Mouse (Mus musculus) kidney, embryonic 15.5 days (tissue): ENCODE results near the gene Ppp2r1b. TPM values are rescaled to one million over a fixed set of nuclear protein-coding genes. Genes with fewer than 3 reads are reported as not detected.

Experiments used
- ATAC-seq: fragments of 200-750 bp; cut with Nextera tagmentation; replicated peaks from 2 replicates; pipeline ENCODE4 v1.8.0; 2017; ENCODE audit warnings: moderate TSS enrichment; ENCODE audit not compliant: low FRiP score
- H3K27ac ChIP-seq: fragments of 300-500 bp; sonication (generic); 2 replicates; pipeline ENCODE4 v1.5.1; 2015; ENCODE audit warnings: mild to moderate bottlenecking, inconsistent platforms
- H3K27me3 ChIP-seq: fragments of 300-500 bp; sonication (generic); 2 replicates; pipeline ENCODE4 v1.6.1; 2015; ENCODE audit warnings: inconsistent platforms
- H3K36me3 ChIP-seq: fragments of 300-500 bp; sonication (generic); 2 replicates; pipeline ENCODE4 v1.6.1; 2015; ENCODE audit warnings: inconsistent platforms
- H3K4me1 ChIP-seq: fragments of 300-500 bp; sonication (generic); 2 replicates; pipeline ENCODE4 v1.6.1; 2015; ENCODE audit warnings: inconsistent platforms
- H3K4me2 ChIP-seq: fragments of 300-500 bp; sonication (generic); 2 replicates; pipeline ENCODE4 v1.6.1; 2015; ENCODE audit warnings: moderate library complexity, mild to moderate bottlenecking, inconsistent platforms
- H3K4me3 ChIP-seq: fragments of 300-500 bp; sonication (generic); replicated peaks from 2 replicates; pipeline ENCODE4 v1.5.1; 2015; ENCODE audit warnings: mild to moderate bottlenecking, inconsistent platforms
- H3K9ac ChIP-seq: fragments of 300-500 bp; sonication (generic); 2 replicates; pipeline ENCODE4 v1.6.1; 2015; ENCODE audit warnings: mild to moderate bottlenecking, inconsistent platforms
- H3K9me3 ChIP-seq: fragments of 300-500 bp; sonication (generic); replicated peaks from 2 replicates; pipeline ENCODE4 v1.6.1; 2016; ENCODE audit warnings: inconsistent platforms
- WGBS: fragments of 180-500 bp; shearing (Covaris S2); methylation state at CpG from one replicate; pipeline ENCODE4 v1.1.7; 2015; ENCODE audit warnings: mixed read lengths; 5-methylcytosine and 5-hydroxymethylcytosine counted together
- polyA plus RNA-seq: library from polyadenylated mRNA; unstranded; fragments of >200 nt; fragmentation: Nextera tagmentation; extraction: Ambion mirVana; gene quantifications from 2 replicates; pipeline ENCODE4 v1.2.1, GENCODE M21; 2015

The Ppp2r1b gene
- polyA plus RNA-seq = 74.8 and 75.6 TPM in 2 replicates

DNA sequence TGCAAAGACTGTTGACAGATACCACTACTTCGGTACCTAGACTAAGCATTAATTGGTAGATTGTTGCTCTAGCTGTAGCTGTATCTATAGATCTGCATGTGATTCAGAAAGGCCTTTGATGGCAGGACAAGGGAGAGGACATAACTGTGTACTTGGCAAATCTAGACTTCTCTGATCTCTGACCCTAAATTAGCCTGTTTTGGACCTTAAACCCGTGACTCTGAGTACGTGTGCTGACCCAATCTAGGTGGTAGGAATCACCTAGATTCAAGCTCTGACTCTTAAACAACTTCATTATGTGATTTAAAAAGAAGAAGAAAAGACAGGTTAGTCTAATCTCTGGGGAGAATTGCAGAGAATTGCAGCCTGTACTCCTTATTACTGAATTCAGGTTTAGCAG, at the start of gene Ppp2r1b:
Gene Ppp2r1b (plus strand): TSS at position 221 of the 400 bp plus-strand sequence.
- H3K27me3 ChIP-seq = no peaks in the 10 kb centered on the region
- H3K4me1 ChIP-seq = peaks cover 39% of the 10 kb centered on the region
- H3K36me3 ChIP-seq = peaks cover 16% of the 10 kb centered on the region
- H3K4me3 ChIP-seq = no peak within 1 kb of the TSS
- no peaks in the 10 kb centered on the region for H3K9me3 ChIP-seq
- H3K9ac ChIP-seq = no peak within 1 kb of the TSS
- H3K4me2 ChIP-seq = no peak within 1 kb of the TSS
- WGBS = 75% methylated on average over 3 of the region's 3 CpGs
- ATAC-seq = no peak
- H3K27ac ChIP-seq = peak within 1 kb of the TSS; percentile 61

- Histone ChIP-seq H3K4me2 (no peak overlapping the region), H3K4me1 (no peaks in the 10 kb centered on the region), H3K9me3 (no peaks in the 10 kb centered on the region), H3K27ac (no peak overlapping the region), H3K36me3 (peaks cover 69% of the 10 kb centered on the region), H3K4me3 (no peak overlapping the region), H3K9ac (no peak overlapping the region), H3K27me3 (no peaks in the 10 kb centered on the region)
- WGBS = 83% methylated on average over 8 of the region's 8 CpGs
- no peak for ATAC-seq
Observed at GRCm38 (mm10) chr9:50796776-50797175, 48.3 kb upstream of the Ppp2r1b start.

- H3K36me3 ChIP-seq = peaks cover 68% of the 10 kb centered on the region
- no peak for ATAC-seq
- no peak overlapping the region for H3K4me2 ChIP-seq
Observed at GRCm38 (mm10) chr9:50797641-50798040, 47.5 kb upstream of the Ppp2r1b start.

DNA sequence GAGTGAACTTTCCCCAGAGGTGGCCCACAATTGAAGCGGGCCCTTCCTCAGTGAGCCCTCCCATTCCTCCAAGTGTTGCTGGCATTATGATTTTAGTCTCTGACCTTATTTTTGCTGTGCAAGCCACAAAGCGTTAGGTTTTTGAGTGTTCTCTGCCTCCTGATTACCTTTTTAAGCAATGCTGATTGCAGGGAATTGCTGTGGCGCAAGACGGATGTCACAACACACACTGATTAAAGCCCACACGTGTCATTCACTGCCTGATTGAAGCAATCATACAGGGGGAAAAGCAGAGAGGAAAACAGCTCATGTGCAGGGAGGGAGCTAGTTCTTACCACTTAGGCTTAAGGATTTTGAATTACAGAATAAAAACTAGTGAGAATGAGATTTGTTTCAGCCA, 46.7 kb upstream of the Ppp2r1b start:
- Histone ChIP-seq H3K27ac (no peak overlapping the region), H3K27me3 (no peaks in the 10 kb centered on the region), H3K9ac (no peak overlapping the region), H3K4me3 (no peak overlapping the region), H3K4me1 (no peaks in the 10 kb centered on the region), H3K36me3 (peaks cover 71% of the 10 kb centered on the region), H3K9me3 (no peaks in the 10 kb centered on the region), H3K4me2 (no peak overlapping the region)
- 87% methylated on average over 5 of the region's 5 CpGs for whole genome bisulfite sequencing
- ATAC-seq = no peak

More at GRCm38 (mm10) chr9:50797641-50798040, 47.5 kb upstream of the Ppp2r1b start:
- H3K4me1 ChIP-seq = no peaks in the 10 kb centered on the region
- no peak overlapping the region for H3K4me3 ChIP-seq
- no peaks in the 10 kb centered on the region for H3K27me3 ChIP-seq
- no peak overlapping the region for H3K9ac ChIP-seq
- H3K27ac ChIP-seq = no peak overlapping the region
- WGBS = 93% methylated on average over 7 of the region's 7 CpGs
- H3K9me3 ChIP-seq = no peaks in the 10 kb centered on the region

DNA sequence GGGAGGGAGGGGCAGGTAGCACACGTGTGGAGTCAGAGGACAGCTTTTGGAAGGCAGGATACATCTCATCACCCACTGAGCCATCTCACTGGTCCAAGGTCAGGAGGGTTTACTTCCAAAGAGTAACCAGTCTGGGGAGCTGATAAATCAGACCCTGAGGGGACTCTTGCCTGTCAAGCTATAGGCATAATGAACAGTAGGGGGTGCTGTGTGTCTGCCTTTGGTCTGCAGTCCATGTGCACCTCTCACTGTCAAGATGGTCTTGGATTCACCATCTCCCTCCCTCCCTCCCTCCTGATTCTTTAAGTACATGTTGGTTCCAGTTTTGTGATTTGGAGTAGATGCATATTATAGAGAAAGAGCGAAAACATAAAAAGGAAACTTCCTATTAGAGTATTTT, 44.1 kb upstream of the Ppp2r1b start:
- H3K27me3 ChIP-seq = no peaks in the 10 kb centered on the region
- whole genome bisulfite sequencing = 62% methylated on average over 2 of the region's 2 CpGs
- no peaks in the 10 kb centered on the region for H3K9me3 ChIP-seq
- H3K4me1 ChIP-seq = no peaks in the 10 kb centered on the region
- no peak overlapping the region for H3K9ac ChIP-seq
- peak; percentile 54; the same call in 1 of the 2 replicates for ATAC-seq
- H3K4me3 ChIP-seq = no peak overlapping the region
- no peak overlapping the region for H3K27ac ChIP-seq
- peaks cover 74% of the 10 kb centered on the region for H3K36me3 ChIP-seq
- H3K4me2 ChIP-seq = no peak overlapping the region

- H3K9ac ChIP-seq = no peak overlapping the region
- peak; percentile 75 for ATAC-seq
- WGBS = 80% methylated on average over 7 of the region's 7 CpGs
- peaks cover 84% of the 10 kb centered on the region for H3K36me3 ChIP-seq
- H3K4me1 ChIP-seq = no peaks in the 10 kb centered on the region
- no peak overlapping the region for H3K4me2 ChIP-seq
- no peak overlapping the region for H3K27ac ChIP-seq
- no peaks in the 10 kb centered on the region for H3K9me3 ChIP-seq
- no peaks in the 10 kb centered on the region for H3K27me3 ChIP-seq
- H3K4me3 ChIP-seq = no peak overlapping the region
Observed at GRCm38 (mm10) chr9:50803055-50803671, 41.9 kb upstream of the Ppp2r1b start.

- Histone ChIP-seq H3K4me3 (no peak overlapping the region), H3K36me3 (peaks cover 87% of the 10 kb centered on the region), H3K9ac (no peak overlapping the region), H3K27me3 (no peaks in the 10 kb centered on the region), H3K27ac (no peak overlapping the region), H3K4me1 (no peaks in the 10 kb centered on the region), H3K4me2 (no peak overlapping the region), H3K9me3 (no peaks in the 10 kb centered on the region)
- WGBS = 74% methylated on average over 6 of the region's 6 CpGs
- ATAC-seq = no peak
Observed at GRCm38 (mm10) chr9:50808471-50808870, 36.6 kb upstream of the Ppp2r1b start.

- Histone ChIP-seq H3K9me3 (no peaks in the 10 kb centered on the region), H3K27me3 (no peaks in the 10 kb centered on the region), H3K4me1 (no peaks in the 10 kb centered on the region), H3K4me2 (no peak overlapping the region), H3K9ac (no peak overlapping the region), H3K36me3 (peaks cover 87% of the 10 kb centered on the region), H3K4me3 (no peak overlapping the region), H3K27ac (no peak overlapping the region)
- no peak for ATAC-seq
- WGBS = 71% methylated on average over 13 of the region's 13 CpGs
Observed at GRCm38 (mm10) chr9:50809146-50809545, 36.0 kb upstream of the Ppp2r1b start.

- WGBS = 94% methylated on average over 7 of the region's 7 CpGs
- Histone ChIP-seq H3K4me2 (no peak overlapping the region), H3K9me3 (no peaks in the 10 kb centered on the region), H3K27ac (no peak overlapping the region), H3K36me3 (peaks cover 77% of the 10 kb centered on the region), H3K9ac (no peak overlapping the region), H3K4me3 (no peak overlapping the region), H3K4me1 (no peaks in the 10 kb centered on the region), H3K27me3 (no peaks in the 10 kb centered on the region)
- no peak for ATAC-seq
Observed at GRCm38 (mm10) chr9:50811187-50811586, 33.9 kb upstream of the Ppp2r1b start.

- Histone ChIP-seq H3K4me3 (no peak overlapping the region), H3K4me1 (no peaks in the 10 kb centered on the region), H3K9ac (no peak overlapping the region), H3K9me3 (no peaks in the 10 kb centered on the region), H3K4me2 (no peak overlapping the region), H3K36me3 (peaks cover 76% of the 10 kb centered on the region), H3K27me3 (no peaks in the 10 kb centered on the region), H3K27ac (no peak overlapping the region)
- ATAC-seq = no peak
- 84% methylated on average over 2 of the region's 2 CpGs for WGBS
Observed at GRCm38 (mm10) chr9:50811746-50812145, 33.4 kb upstream of the Ppp2r1b start.

- no peak overlapping the region for H3K9ac ChIP-seq
- no peak overlapping the region for H3K27ac ChIP-seq
- no peaks in the 10 kb centered on the region for H3K27me3 ChIP-seq
- WGBS = 93% methylated on average over 5 of the region's 5 CpGs
- no peak overlapping the region for H3K4me3 ChIP-seq
- no peaks in the 10 kb centered on the region for H3K4me1 ChIP-seq
- ATAC-seq = no peak
- no peaks in the 10 kb centered on the region for H3K9me3 ChIP-seq
- peaks cover 70% of the 10 kb centered on the region for H3K36me3 ChIP-seq
- H3K4me2 ChIP-seq = no peak overlapping the region
Observed at GRCm38 (mm10) chr9:50813796-50814195, 31.3 kb upstream of the Ppp2r1b start.

DNA sequence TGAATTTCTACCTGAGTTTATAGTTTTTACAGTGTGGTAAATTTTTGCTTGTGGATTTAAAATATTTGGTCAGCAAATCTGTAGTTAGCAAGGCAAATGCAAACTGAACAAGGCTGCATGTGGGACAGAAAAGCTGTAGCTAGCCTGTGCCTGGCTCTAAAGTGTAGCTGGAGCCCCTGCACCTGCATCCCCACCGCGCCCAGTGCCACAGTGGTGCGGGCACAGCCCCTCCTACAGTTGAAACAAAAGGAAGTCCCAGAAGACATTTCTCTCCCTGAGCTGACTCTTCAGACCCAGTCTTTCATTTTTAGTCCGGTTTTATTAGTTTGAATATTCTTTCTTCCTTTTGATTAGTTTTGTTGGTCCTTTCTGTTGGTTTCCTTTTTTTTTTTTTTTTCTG, 29.4 kb upstream of the Ppp2r1b start:
- Histone ChIP-seq H3K9me3 (no peaks in the 10 kb centered on the region), H3K36me3 (peaks cover 62% of the 10 kb centered on the region), H3K4me3 (no peak overlapping the region), H3K4me1 (no peaks in the 10 kb centered on the region), H3K4me2 (no peak overlapping the region), H3K27ac (no peak overlapping the region), H3K27me3 (no peaks in the 10 kb centered on the region), H3K9ac (no peak overlapping the region)
- 95% methylated on average over 4 of the region's 4 CpGs for WGBS
- ATAC-seq = no peak

DNA sequence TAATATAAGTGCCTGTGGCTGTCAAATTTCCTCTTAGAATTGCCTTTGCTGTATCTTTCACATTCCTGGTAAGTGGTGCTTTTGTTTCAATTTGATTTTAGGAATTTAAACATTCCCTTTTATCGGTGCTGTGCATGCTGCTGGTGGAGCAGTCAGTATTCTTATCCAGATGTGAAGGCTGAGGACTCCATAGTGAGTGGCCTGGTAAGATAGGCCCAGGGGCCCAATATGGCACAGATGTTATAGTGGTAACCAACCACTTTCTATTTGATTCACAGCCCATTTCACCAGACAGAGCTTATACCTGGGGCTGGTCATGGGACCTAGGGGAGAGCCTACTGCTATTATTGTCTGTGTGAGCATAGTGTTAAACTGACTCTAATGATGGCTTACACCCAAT, 28.6 kb upstream of the Ppp2r1b start:
- Histone ChIP-seq H3K27me3 (no peaks in the 10 kb centered on the region), H3K9ac (no peak overlapping the region), H3K4me3 (no peak overlapping the region), H3K36me3 (peaks cover 56% of the 10 kb centered on the region), H3K9me3 (no peaks in the 10 kb centered on the region), H3K4me1 (no peaks in the 10 kb centered on the region), H3K27ac (no peak overlapping the region), H3K4me2 (no peak overlapping the region)
- ATAC-seq = no peak
- 98% methylated on average over 1 of the region's 1 CpGs for WGBS
